Mouse (Mus musculus) spleen, adult 2 months (tissue): ENCODE data around the gene Rassf7. TPM values are rescaled to one million over a fixed set of nuclear protein-coding genes. Genes with fewer than 3 reads are reported as not detected.

Source experiments
- DNase-seq, 2 experiments: peaks; one replicate each; pipeline versions ENCODE4 v3.0.0 to v3.0.0-alpha.2; 2012 to 2021; ENCODE audit warnings: low spot score in 2 of 2, low read depth in 1 of 2
- H3K27ac ChIP-seq: fragments of 200-500 bp; 2 replicates; pipeline ENCODE4 v1.5.1; 2012; ENCODE audit warnings: low read length, inconsistent platforms; ENCODE audit not compliant: insufficient read depth
- H3K27me3 ChIP-seq: fragments of 200-500 bp; 2 replicates; pipeline ENCODE4 v1.6.1; 2012; ENCODE audit warnings: mild to moderate bottlenecking, moderate library complexity, low read length, inconsistent platforms; ENCODE audit not compliant: control insufficient read depth, insufficient read depth
- H3K36me3 ChIP-seq: fragments of 200-500 bp; 2 replicates; pipeline ENCODE4 v1.6.1; 2012; ENCODE audit warnings: mild to moderate bottlenecking, low read length, inconsistent platforms; ENCODE audit not compliant: control insufficient read depth, insufficient read depth
- H3K4me1 ChIP-seq: fragments of 200-500 bp; 2 replicates; pipeline ENCODE4 v1.6.1; 2011; ENCODE audit warnings: inconsistent platforms; ENCODE audit not compliant: control insufficient read depth, insufficient read depth, insufficient read length
- H3K4me3 ChIP-seq: fragments of 200-500 bp; 2 replicates; pipeline ENCODE4 v1.5.1; 2011; ENCODE audit warnings: mild to moderate bottlenecking, inconsistent platforms; ENCODE audit not compliant: insufficient read depth, insufficient read length; ENCODE audit errors: extremely low read depth
- CTCF ChIP-seq: fragments of 200-500 bp; IDR thresholded peaks from 2 replicates; pipeline ENCODE4 v1.5.1; 2011; ENCODE audit warnings: mild to moderate bottlenecking, inconsistent platforms; ENCODE audit not compliant: insufficient read depth, insufficient read length, insufficient replicate concordance; ENCODE audit errors: extremely low read depth
- POLR2A ChIP-seq: fragments of 200-500 bp; IDR thresholded peaks from 2 replicates; pipeline ENCODE4 v1.6.1; 2011; ENCODE audit warnings: low read depth, low read length, inconsistent platforms
- WGBS: fragments of 180-500 bp; shearing (Covaris S2); methylation state at CpG from one replicate; pipeline ENCODE4 v1.1.7; 2018; 5-methylcytosine and 5-hydroxymethylcytosine counted together
- polyA plus RNA-seq: library from polyadenylated mRNA; depleted of rRNA; stranded (reverse); fragments of >200 nt; gene quantifications from 2 replicates; pipeline ENCODE4 v1.2.3, GENCODE M21; 2012

The Rassf7 gene
- polyA plus RNA-seq, 1 experiment = 13.0 TPM

DNA sequence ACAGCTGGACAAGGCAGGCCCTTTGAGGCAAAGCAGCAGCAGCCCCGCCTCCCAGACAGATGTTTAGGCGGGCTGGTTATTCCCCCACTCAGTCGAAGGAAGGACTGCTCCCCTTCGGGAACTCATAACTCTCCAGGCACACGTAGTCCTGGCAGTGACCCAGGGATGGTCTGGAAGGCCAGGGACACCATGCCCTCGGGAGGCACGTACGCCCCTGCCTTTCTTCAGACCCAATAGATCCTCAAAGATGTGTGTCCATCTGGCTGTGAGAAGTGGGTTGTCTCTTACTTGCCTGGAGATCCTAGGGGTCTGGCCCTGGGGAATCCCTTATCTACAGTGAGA is 6.4 kb downstream of the Rassf7 start:
- Histone ChIP-seq H3K27ac (no peak overlapping the region), H3K4me1 (peaks cover 11% of the 10 kb centered on the region; the same call in 1 of the 2 replicates)
- TF ChIP-seq POLR2A (no peak), CTCF (no peak)

DNA sequence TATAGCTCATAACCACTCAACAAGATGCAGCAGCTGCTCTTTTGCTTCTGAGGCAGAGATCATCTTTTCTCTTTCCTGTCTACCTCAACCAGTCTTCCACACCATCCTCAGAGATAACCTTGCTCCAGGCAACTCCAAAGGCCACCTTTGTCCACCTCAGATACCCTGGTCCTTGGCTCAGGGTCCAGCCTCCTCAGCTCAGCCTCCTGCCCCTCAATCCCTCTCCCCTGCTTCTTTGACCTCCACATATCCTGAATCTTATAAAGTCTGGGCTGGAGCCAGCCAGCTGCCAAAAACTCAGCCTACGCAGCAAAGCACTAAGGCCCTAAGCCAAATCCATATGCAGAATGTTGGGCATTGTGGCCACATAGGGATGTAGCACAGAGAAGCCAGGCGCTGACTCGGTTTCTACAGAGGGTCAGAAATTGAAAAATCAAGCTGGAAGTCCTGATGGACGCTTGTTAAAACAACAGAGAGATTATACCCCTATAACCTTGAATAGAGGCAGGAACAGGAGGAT is 7.1 kb downstream of the Rassf7 start:
- 88% methylated on average over 4 of the region's 4 CpGs for WGBS
- Histone ChIP-seq H3K27me3 (no peaks in the 10 kb centered on the region), H3K27ac (no peak overlapping the region), H3K4me1 (peaks cover 11% of the 10 kb centered on the region; the same call in 1 of the 2 replicates), H3K36me3 (no peaks in the 10 kb centered on the region), H3K4me3 (no peak overlapping the region)
- TF ChIP-seq POLR2A (no peak), CTCF (no peak)
- no peak for DNase-seq

More for the DNA sequence above, 6.4 kb downstream of the Rassf7 start:
- Histone ChIP-seq H3K36me3 (no peaks in the 10 kb centered on the region), H3K27me3 (no peaks in the 10 kb centered on the region), H3K4me3 (peak overlapping the region; percentile 39; the same call in 1 of the 2 replicates)
- 18% methylated on average over 8 of the region's 8 CpGs for WGBS
- no peak for DNase-seq

DNA sequence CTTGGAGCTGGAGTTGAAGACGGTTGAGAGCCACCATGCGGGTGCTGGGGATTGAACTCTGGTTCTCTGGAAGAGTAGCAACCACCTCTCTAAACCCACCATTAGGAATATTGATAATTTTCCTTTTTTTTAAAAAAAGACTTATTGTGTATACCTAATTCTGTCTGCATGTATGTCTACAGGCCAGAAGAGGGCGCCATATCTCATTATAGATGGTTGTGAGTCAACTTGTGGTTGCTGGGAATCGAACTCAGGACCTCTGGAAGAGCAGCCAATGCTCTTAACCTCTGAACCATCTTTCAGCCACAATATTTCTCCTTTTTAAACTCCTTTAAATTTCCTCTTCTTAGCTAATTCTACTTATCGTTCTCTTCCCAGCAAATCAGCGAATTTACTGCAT is 10.9 kb downstream of the Rassf7 start:
- Histone ChIP-seq H3K27ac (no peak overlapping the region), H3K27me3 (no peaks in the 10 kb centered on the region), H3K36me3 (no peaks in the 10 kb centered on the region), H3K4me1 (peaks cover 20% of the 10 kb centered on the region), H3K4me3 (no peak overlapping the region)
- 91% methylated on average over 6 of the region's 6 CpGs for WGBS
- DNase-seq = no peak
- no peak for TF ChIP-seq POLR2A
- no peak for TF ChIP-seq CTCF

DNA sequence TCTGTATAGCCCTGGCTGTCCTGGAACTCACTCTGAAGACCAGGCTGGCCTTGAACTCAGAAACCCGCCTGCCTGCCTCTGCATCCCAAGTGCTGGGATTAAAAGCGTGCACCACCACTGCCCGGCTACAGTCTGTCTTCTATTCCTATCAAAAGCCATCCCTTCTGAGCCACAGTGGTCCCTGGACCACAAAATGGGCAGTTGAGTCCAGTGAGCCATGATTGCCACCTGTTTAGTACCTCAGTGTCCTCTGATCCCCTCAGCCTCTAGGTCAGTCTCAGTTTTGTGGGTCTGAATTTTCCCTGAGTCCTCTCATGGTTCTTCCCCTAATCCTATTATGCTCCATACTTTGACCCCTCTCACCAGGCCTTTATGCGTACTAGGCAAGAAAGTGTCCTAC is 12.1 kb downstream of the Rassf7 start:
- peaks cover 3% of the 10 kb centered on the region for H3K36me3 ChIP-seq
- DNase-seq = no peak
- no peak overlapping the region for H3K4me3 ChIP-seq
- H3K27me3 ChIP-seq = no peaks in the 10 kb centered on the region
- 85% methylated on average over 4 of the region's 4 CpGs for WGBS
- TF ChIP-seq CTCF (no peak), POLR2A (no peak)
- H3K4me1 ChIP-seq = peaks cover 12% of the 10 kb centered on the region
- H3K27ac ChIP-seq = no peak overlapping the region

DNA sequence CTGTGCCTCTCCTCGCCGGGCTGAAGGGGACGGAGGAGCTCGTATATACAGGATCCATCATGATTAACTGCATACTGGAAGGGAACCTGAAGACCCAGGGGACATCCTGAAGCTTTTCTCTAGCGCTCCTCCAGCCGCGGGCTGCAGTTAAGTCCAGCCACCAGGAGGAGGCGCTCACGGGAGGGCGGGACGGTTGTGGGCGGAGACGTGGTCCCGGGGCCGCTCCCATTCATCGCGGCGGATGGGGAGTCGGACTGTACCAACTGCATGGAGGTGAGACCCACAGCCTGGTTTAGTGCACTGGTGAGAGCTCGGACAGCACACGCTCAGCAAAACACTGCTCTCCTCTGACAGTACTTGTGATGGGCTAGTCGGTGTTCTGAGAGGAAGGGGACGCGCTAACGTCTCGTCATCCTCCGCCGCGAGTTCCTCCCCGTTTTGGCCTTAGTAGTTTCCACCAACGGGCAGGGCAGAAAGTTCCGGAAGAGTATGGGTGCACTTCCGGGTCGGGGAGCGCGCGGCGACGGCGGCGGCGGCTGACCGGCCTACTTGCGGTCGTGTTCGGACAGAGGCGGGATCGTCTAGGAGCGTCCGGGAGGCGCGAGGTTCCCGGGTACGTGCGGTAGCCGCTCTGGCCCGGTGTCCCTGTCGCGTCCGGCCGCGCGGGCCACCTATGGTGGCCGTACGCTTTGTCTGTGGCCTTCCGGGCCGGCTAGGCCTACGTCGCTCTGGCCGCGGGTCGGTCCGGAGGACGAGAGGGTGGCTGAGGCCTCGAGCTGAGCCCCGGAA is 12.8 kb downstream of the Rassf7 start, which contains the start of gene Phrf1:
TSS of gene Phrf1 (plus strand) at position 506 of the 789 bp plus-strand sequence.
- H3K27me3 ChIP-seq = no peaks in the 10 kb centered on the region
- TF ChIP-seq POLR2A = no peak; the same call in 1 of the 2 replicates
- peak; percentile 98 for TF ChIP-seq CTCF
- peaks cover 6% of the 10 kb centered on the region for H3K36me3 ChIP-seq
- DNase-seq = peak; percentile 83 to 90
- WGBS = under 1% methylated on average over 76 of the region's 76 CpGs
- peaks cover 12% of the 10 kb centered on the region for H3K4me1 ChIP-seq
- H3K27ac ChIP-seq = peak within 1 kb of the TSS; percentile 98
- peak within 1 kb of the TSS; percentile 89 for H3K4me3 ChIP-seq

DNA sequence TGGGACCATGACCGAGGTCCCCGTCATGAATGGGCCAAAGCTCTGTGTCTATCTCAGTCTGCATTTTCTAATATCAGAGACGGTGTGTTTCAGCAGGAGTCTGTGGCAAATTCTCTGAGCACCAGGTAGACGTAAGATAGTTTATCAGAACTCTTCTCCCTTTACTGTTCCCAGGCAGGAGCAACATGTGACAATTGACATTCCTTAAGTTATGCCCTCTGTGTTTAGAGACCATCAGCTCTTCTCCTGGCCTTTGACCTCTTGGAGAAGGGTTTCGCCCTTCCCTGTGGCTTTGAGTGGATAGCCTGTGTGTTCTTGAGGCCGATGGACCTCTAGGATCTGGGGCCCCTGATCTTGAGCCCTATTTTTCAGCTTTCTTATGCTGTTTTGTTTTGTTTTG is 14.0 kb downstream of the Rassf7 start:
- Histone ChIP-seq H3K27me3 (no peaks in the 10 kb centered on the region), H3K4me1 (peaks cover 12% of the 10 kb centered on the region), H3K27ac (no peak overlapping the region)

DNA sequence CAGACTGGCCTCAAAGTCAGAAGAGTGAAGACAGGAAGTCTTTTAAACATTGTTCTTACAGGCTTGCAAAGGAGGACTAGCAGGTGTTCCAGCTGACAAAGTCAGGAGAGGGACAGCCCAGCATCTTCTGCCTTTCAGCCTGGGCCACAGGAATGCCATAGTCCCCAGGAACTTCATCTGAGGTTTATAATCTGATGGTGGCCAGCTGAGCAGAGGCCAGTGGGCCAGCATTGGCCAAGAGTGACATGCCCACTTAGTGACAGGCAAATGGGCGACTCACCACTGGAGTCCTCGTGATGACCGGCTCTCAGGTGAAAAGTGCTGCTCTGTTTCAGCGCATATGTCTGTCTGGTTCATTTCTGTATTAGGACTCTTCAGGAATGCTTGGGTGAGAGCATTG is 14.9 kb downstream of the Rassf7 start:
- H3K27me3 ChIP-seq = no peaks in the 10 kb centered on the region
- WGBS = 93% methylated on average over 4 of the region's 4 CpGs
- H3K27ac ChIP-seq = no peak overlapping the region
- no peak for DNase-seq
- no peak overlapping the region for H3K4me3 ChIP-seq
- peaks cover 12% of the 10 kb centered on the region for H3K4me1 ChIP-seq
- TF ChIP-seq CTCF (no peak), POLR2A (no peak)
- H3K36me3 ChIP-seq = peaks cover 15% of the 10 kb centered on the region

More for the DNA sequence above, 14.0 kb downstream of the Rassf7 start:
- Histone ChIP-seq H3K36me3 (peaks cover 10% of the 10 kb centered on the region), H3K4me3 (peak overlapping the region; percentile 89)
- WGBS = 57% methylated on average over 6 of the region's 6 CpGs
- no peak for DNase-seq
- TF ChIP-seq CTCF (no peak), POLR2A (no peak)
